Mouse (Mus musculus): ENCODE results near the gene Abcc8.

GRCm38 (mm10) chr7:46200021-46200420 is 20.2 kb upstream of the Abcc8 start:
- TF ChIP-seq POLR2A (IDR thresholded peaks at IDR 0.05; ENCODE audit: borderline replicate concordance, insufficient read depth, low read length) (no peak), CTCF (IDR thresholded peaks at IDR 0.05; ENCODE audit: borderline replicate concordance, insufficient read depth, low read depth, low read length) (no peak)

Measured in cerebellum, adult 2 months (tissue).